Mouse (Mus musculus) kidney, embryonic 16.5 days (tissue): ENCODE results near the gene Acot7. TPM values are rescaled to one million over a fixed set of nuclear protein-coding genes. Genes with fewer than 3 reads are reported as not detected.

Source experiments
- ATAC-seq: fragments of 200-750 bp; cut with Nextera tagmentation; 2 replicates; pipeline ENCODE4 v1.8.0; 2017; ENCODE audit warnings: moderate TSS enrichment; ENCODE audit not compliant: low FRiP score, low TSS enrichment
- H3K27ac ChIP-seq: fragments of 300-500 bp; sonication (generic); 2 replicates; pipeline ENCODE4 v1.5.1; 2014; ENCODE audit warnings: low read length
- H3K27me3 ChIP-seq: fragments of 300-500 bp; sonication (generic); 2 replicates; pipeline ENCODE4 v1.6.1; 2014; ENCODE audit warnings: low read length, control low read depth, mixed read lengths; ENCODE audit not compliant: insufficient read depth
- H3K36me3 ChIP-seq: fragments of 300-500 bp; sonication (generic); 2 replicates; pipeline ENCODE4 v1.6.1; 2014; ENCODE audit warnings: low read length, control low read depth, mixed read lengths; ENCODE audit not compliant: insufficient read depth
- H3K4me1 ChIP-seq: fragments of 300-500 bp; sonication (generic); 2 replicates; pipeline ENCODE4 v1.6.1; 2014; ENCODE audit warnings: low read length, control low read depth, mixed read lengths; ENCODE audit not compliant: insufficient read depth
- H3K4me2 ChIP-seq: fragments of 300-500 bp; sonication (generic); replicated peaks from 2 replicates; pipeline ENCODE4 v1.6.1; 2014; ENCODE audit warnings: low read depth, low read length
- H3K4me3 ChIP-seq: fragments of 300-500 bp; sonication (generic); 2 replicates; pipeline ENCODE4 v1.5.1; 2014; ENCODE audit warnings: mild to moderate bottlenecking, low read length
- H3K9ac ChIP-seq: fragments of 300-500 bp; sonication (generic); replicated peaks from 2 replicates; pipeline ENCODE4 v1.6.1; 2014; ENCODE audit warnings: low read length
- H3K9me3 ChIP-seq: fragments of 300-500 bp; sonication (generic); 2 replicates; pipeline ENCODE4 v1.6.1; 2016; ENCODE audit warnings: low read length, control low read depth
- WGBS: fragments of 180-500 bp; shearing (Covaris S2); extraction: QIAGEN DNeasy Blood & Tissue Kit; methylation state at CpG from one replicate; pipeline ENCODE4 v1.1.7; 2014; 5-methylcytosine and 5-hydroxymethylcytosine counted together
- polyA plus RNA-seq: library from polyadenylated mRNA; unstranded; fragments of >200 nt; fragmentation: Nextera tagmentation; extraction: Ambion mirVana; gene quantifications from 2 replicates; pipeline ENCODE4 v1.2.1, GENCODE M21; 2015

Acot7 gene
- polyA plus RNA-seq, 1 experiment from 2014 or later = 76.4 TPM

GRCm38 (mm10) chr4:152294188-152294929, 116.4 kb downstream of the Acot7 start:
- Histone ChIP-seq H3K9me3 (no peaks in the 10 kb centered on the region), H3K4me2 (no peak overlapping the region), H3K36me3 (no peaks in the 10 kb centered on the region), H3K27ac (peak overlapping the region; percentile 25; the same call in 1 of the 2 replicates), H3K9ac (no peak overlapping the region), H3K4me1 (peaks cover 31% of the 10 kb centered on the region), H3K27me3 (peaks cover 43% of the 10 kb centered on the region), H3K4me3 (no peak overlapping the region)
- ATAC-seq = no peak
- 41% methylated on average over 10 of the region's 10 CpGs for WGBS

GRCm38 (mm10) chr4:152295916-152296315, 118.0 kb downstream of the Acot7 start:
- Histone ChIP-seq H3K4me1 (peaks cover 27% of the 10 kb centered on the region), H3K9ac (peak overlapping the region; percentile 55), H3K4me2 (no peak overlapping the region; the same call in 1 of the 2 replicates), H3K27me3 (peaks cover 29% of the 10 kb centered on the region), H3K9me3 (no peaks in the 10 kb centered on the region), H3K27ac (peak overlapping the region; percentile 75), H3K36me3 (peaks cover 14% of the 10 kb centered on the region), H3K4me3 (no peak overlapping the region)
- no peak for ATAC-seq
- WGBS = 23% methylated on average over 4 of the region's 4 CpGs

DNA sequence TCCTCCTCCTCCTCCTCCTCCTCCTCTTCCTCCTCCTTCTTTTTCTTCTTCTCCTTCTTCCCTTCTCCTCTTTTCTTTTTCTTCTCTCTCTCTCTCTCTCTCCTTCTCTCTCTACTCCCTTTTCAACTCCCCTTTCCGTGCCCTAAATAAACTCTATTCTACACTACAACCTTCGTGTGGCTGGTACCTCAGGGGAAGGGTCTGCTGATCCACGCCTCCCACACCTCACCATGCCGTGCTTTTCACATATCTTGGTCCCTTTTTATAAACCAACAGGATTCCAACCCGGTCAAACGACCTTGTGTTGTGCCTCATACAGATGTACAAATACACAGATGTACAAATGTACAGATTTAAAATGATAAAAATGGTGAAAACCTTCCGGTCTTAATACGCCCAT, 118.4 kb downstream of the Acot7 start:
- WGBS = 6% methylated on average over 8 of the region's 8 CpGs
- ATAC-seq = no peak; the same call in 1 of the 2 replicates
- H3K4me1 ChIP-seq = peaks cover 27% of the 10 kb centered on the region

DNA sequence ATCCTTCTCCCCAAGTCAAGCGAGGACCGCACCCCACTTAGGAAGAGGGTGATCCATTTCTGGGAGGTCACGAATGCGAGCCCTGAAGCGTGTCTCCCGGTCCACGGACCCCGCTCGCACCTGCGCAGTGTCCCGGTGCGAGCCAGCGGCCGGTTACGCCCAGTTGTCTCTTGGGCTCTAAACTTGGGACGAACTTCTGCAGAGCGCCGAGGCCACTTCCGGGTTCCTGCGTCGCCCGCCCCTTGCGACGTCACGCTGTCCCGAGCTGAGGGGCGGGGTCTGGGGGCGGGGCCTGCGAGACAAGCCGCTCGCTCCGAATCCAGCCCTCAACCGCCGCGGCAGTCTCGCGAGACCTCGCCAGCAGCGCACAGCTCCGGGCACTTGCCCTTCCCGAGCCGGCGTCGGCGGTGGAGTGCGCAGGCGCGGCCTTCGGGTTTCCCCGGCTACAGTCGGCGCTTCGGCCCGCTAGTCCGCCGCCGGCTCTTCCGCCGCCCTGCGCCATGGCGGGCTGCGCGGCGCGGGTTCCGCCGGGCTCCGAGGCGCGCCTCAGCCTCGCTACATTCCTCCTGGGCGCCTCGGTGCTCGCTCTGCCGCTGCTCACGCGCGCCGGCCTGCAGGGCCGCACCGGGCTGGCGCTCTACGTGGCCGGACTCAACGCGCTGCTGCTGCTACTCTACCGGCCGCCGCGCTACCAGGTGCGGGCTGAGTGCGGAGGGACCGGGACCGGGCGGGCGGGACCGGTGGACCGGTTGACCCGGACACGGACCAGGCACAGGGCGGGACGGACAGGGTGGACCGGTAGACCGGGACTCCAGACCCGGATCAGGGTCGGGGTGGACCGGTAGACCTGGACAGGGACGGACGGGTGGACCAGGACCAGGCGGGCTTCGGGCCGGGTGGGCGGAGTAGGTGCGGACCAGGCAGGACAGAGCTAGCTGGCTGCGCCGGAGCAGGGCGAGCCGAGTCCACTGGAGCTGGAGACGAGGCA, 119.2 kb downstream of the Acot7 start, which contains the start of gene Icmt:
Gene Icmt (plus strand): TSS at position 354 of the 988 bp plus-strand sequence.
- Histone ChIP-seq H3K36me3 (peaks cover 14% of the 10 kb centered on the region), H3K9me3 (no peaks in the 10 kb centered on the region), H3K9ac (peak within 1 kb of the TSS; percentile 91), H3K27ac (peak within 1 kb of the TSS; percentile 86), H3K4me1 (peaks cover 31% of the 10 kb centered on the region), H3K27me3 (peaks cover 16% of the 10 kb centered on the region), H3K4me3 (peak within 1 kb of the TSS; percentile 76), H3K4me2 (peak within 1 kb of the TSS; percentile 79)
- peak; percentile 95 for ATAC-seq
- WGBS = under 1% methylated on average over 117 of the region's 119 CpGs

More for the DNA sequence above, 118.4 kb downstream of the Acot7 start:
- Histone ChIP-seq H3K9me3 (no peaks in the 10 kb centered on the region), H3K4me2 (peak overlapping the region; percentile 79), H3K4me3 (peak overlapping the region; percentile 76), H3K27ac (peak overlapping the region; percentile 86), H3K27me3 (peaks cover 24% of the 10 kb centered on the region), H3K9ac (peak overlapping the region; percentile 72), H3K36me3 (peaks cover 14% of the 10 kb centered on the region)

DNA sequence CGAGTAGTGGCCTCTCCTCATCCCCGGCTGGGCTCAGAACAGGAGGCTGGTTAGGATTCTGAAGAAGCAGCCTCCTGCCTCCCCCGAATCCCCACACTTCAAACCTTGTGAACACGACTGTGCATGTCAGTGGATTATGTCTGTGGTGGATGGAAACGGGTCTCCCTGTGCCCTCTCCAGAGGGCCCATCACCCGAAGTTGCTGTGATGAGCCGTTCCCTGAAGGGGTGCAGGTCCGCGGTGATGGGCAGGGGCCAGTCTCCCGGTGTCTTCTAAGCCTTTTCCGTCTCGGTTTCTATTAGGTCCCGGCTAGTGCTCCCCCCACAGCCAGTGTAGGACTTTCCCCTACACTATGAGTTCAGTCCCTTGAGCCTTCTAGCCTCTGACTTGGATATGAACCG, 120.9 kb downstream of the Acot7 start:
- Histone ChIP-seq H3K4me2 (no peak overlapping the region), H3K27ac (no peak overlapping the region), H3K4me1 (peaks cover 36% of the 10 kb centered on the region), H3K9ac (no peak overlapping the region; the same call in 1 of the 2 replicates), H3K9me3 (no peaks in the 10 kb centered on the region), H3K36me3 (peaks cover 27% of the 10 kb centered on the region), H3K4me3 (no peak overlapping the region), H3K27me3 (no peaks in the 10 kb centered on the region; the same call in 1 of the 2 replicates)
- no peak for ATAC-seq
- WGBS = 81% methylated on average over 14 of the region's 14 CpGs

DNA sequence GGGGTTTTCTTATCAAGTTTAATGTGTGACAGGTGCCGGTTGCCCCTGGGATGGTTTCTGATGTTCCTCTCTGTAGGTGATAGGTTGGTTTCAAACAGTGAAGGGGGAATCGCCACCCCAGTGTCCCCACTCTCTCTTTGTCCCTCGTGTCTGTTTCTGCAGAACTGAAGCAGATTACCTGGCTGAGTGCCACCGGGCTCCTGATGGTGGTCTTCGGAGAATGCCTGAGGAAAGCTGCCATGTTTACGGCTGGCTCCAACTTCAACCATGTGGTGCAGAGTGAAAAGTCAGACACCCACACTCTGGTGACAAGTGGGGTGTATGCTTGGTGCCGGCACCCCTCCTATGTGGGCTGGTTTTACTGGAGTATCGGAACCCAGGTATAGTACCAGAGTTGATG, 122.4 kb downstream of the Acot7 start:
- no peak overlapping the region for H3K4me3 ChIP-seq
- peaks cover 32% of the 10 kb centered on the region for H3K36me3 ChIP-seq
- H3K4me1 ChIP-seq = peaks cover 34% of the 10 kb centered on the region
- H3K27me3 ChIP-seq = no peaks in the 10 kb centered on the region
- H3K9ac ChIP-seq = no peak overlapping the region
- no peak overlapping the region for H3K4me2 ChIP-seq
- no peaks in the 10 kb centered on the region for H3K9me3 ChIP-seq
- ATAC-seq = no peak
- H3K27ac ChIP-seq = no peak overlapping the region
- 96% methylated on average over 8 of the region's 8 CpGs for WGBS

GRCm38 (mm10) chr4:152302012-152302411, 124.1 kb downstream of the Acot7 start:
- Histone ChIP-seq H3K36me3 (peaks cover 32% of the 10 kb centered on the region), H3K9me3 (no peaks in the 10 kb centered on the region), H3K9ac (no peak overlapping the region), H3K27me3 (no peaks in the 10 kb centered on the region), H3K27ac (no peak overlapping the region), H3K4me2 (no peak overlapping the region), H3K4me3 (no peak overlapping the region), H3K4me1 (peaks cover 28% of the 10 kb centered on the region)
- WGBS = 72% methylated on average over 11 of the region's 11 CpGs
- no peak for ATAC-seq

- Histone ChIP-seq H3K4me2 (no peak overlapping the region), H3K27me3 (no peaks in the 10 kb centered on the region), H3K4me3 (no peak overlapping the region), H3K4me1 (peaks cover 25% of the 10 kb centered on the region), H3K36me3 (peaks cover 32% of the 10 kb centered on the region), H3K9ac (no peak overlapping the region), H3K27ac (0 out of 2 replicates have a peak overlapping the region, but pooled peaks have one; percentile 1), H3K9me3 (no peaks in the 10 kb centered on the region)
- peak; percentile 67 for ATAC-seq
- WGBS = 76% methylated on average over 10 of the region's 10 CpGs
These were observed 125.2 kb downstream of the Acot7 start for GRCm38 (mm10) chr4:152303172-152303571.

- Histone ChIP-seq H3K27me3 (no peaks in the 10 kb centered on the region), H3K36me3 (peaks cover 29% of the 10 kb centered on the region), H3K9ac (no peak overlapping the region), H3K4me2 (no peak overlapping the region), H3K4me3 (no peak overlapping the region), H3K9me3 (no peaks in the 10 kb centered on the region), H3K27ac (no peak overlapping the region), H3K4me1 (peaks cover 14% of the 10 kb centered on the region)
- 92% methylated on average over 6 of the region's 6 CpGs for WGBS
- no peak for ATAC-seq
These were observed 126.8 kb downstream of the Acot7 start for GRCm38 (mm10) chr4:152304685-152305084.
